Mouse (Mus musculus): Measurements from ENCODE around the gene Slc4a1ap. TPM values are rescaled to one million over a fixed set of nuclear protein-coding genes. Genes with fewer than 3 reads are reported as not detected.

The Slc4a1ap gene
- total and polyA plus RNA-seq, 3 experiments, result 25.7 to 41.1 (median 27.9) TPM

DNA sequence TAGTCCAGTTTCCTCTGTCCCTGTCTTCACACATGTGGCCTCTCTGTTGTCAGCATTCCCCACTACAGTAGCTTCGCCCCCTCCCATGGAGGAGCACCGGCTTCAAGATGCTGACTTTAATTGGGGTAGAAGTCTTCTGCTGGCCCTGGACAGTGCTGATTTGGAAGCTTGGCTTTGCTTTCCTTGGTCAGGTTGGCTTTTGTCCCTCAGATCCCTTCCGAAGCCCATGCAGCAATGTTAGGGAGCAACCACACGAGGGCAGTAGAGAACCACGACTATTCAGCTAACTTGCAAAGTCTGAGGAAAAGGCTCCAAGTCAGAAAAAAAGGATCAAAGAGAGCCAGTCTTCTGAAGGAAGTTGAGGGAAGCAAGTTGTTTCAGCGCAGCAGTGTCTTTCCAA lies 36.7 kb downstream of the Slc4a1ap start (continued):
- TF ChIP-seq SIN3A (IDR thresholded peaks at IDR 0.05; ENCODE audit: low read length), result no peak
- no peak for TF ChIP-seq BHLHE40 (IDR thresholded peaks at IDR 0.05; ENCODE audit: low read depth, low read length)
- TF ChIP-seq MXI1 (IDR thresholded peaks at IDR 0.05; ENCODE audit: low read depth, low read length), result no peak
- no peak for TF ChIP-seq UBTF (IDR thresholded peaks at IDR 0.05; ENCODE audit: low read depth, low read length)
- TF ChIP-seq E2F4 (IDR thresholded peaks at IDR 0.05; ENCODE audit: insufficient replicate concordance, low read depth, low read length), result no peak
- no peak for TF ChIP-seq ETS1 (conservative IDR thresholded peaks at IDR 0.05; ENCODE audit: low read depth, low read length)
- TF ChIP-seq PAX5 (IDR thresholded peaks at IDR 0.05; ENCODE audit: low read length), result no peak
- TF ChIP-seq ZNF384 (IDR thresholded peaks at IDR 0.05; ENCODE audit: low read depth, low read length), result peak; percentile 32; the same call in 1 of the 2 replicates
- TF ChIP-seq RAD21 (IDR thresholded peaks at IDR 0.05; ENCODE audit: low read depth, low read length), result peak; percentile 84

DNA sequence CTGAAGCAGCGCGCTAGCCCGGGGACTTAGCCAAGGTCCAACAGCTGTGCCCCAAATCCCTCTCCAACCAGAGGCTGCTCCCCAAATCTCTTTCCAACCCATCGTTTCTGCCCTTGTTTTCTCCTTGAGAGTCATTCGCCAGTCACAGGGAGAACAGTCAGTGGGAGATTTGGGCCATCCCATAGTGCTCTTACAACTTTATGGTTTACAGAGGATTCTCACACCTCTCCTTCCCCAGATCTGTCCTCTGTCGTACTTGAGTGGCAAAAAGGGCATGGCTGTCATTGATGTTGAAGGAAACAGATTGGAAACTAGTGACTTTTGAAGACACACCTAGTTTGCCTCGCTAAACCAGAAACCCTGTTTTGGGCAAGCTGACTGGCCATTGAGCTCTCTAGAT lies 37.1 kb downstream of the Slc4a1ap start:
- Histone ChIP-seq H3K4me3 (replicated peaks in 1 of 3; ENCODE audit: low read depth in 2 of 3, low read length in 2 of 3, poor library complexity in 1 of 3) (no peak overlapping the region), H3K79me2 (replicated peaks; ENCODE audit: control insufficient read depth, extremely low read depth, insufficient read depth, poor library complexity, severe bottlenecking) (no peaks in the 10 kb centered on the region), H3K27me3 (replicated peaks) (no peaks in the 10 kb centered on the region), H3K9ac (ENCODE audit: insufficient read depth, low read depth) (no peak overlapping the region), H3K36me3 (replicated peaks in 1 of 2; ENCODE audit: control insufficient read depth in 1 of 2, insufficient read depth in 1 of 2, low read length in 1 of 2) (peaks cover 33 to 78% of the 10 kb centered on the region in 2 experiments), H3K4me1 (ENCODE audit: control insufficient read depth in 1 of 2, insufficient read depth in 2 of 2) (peaks cover 0 to 16% of the 10 kb centered on the region in 2 experiments; a peak in 2 of 4 replicates), H3K4me2 (ENCODE audit: insufficient read depth, low read depth, poor library complexity, severe bottlenecking) (no peak overlapping the region), H3K27ac (ENCODE audit: insufficient read depth, low read depth) (no peak overlapping the region), H3K9me3 (replicated peaks; ENCODE audit: low read length) (no peaks in the 10 kb centered on the region)
- in situ Hi-C loops (cut with MboI; ENCODE audit: low pct_ligation_motif_present, low pct_unique_long_range_greater_than_20kb, low sequenced_read_pairs) (loop anchor here (10.0 kb wide), 2 partner anchors 581 to 631 kb away; no protein-coding TSS in a partner anchor), dilution Hi-C loops (cut with MboI; ENCODE audit: extremely low pct_ligation_motif_present, extremely low pct_unique_long_range_greater_than_20kb, low sequenced_read_pairs) (no loop called here)
- no peak for TF ChIP-seq PAX5 (IDR thresholded peaks at IDR 0.05; ENCODE audit: low read length)
- no peak for TF ChIP-seq ZMIZ1 (IDR thresholded peaks at IDR 0.05; ENCODE audit: low read depth, low read length)
- TF ChIP-seq POLR2A (IDR thresholded peaks at IDR 0.05; ENCODE audit: low read depth, low read length), result no peak
- no peak for DNase-seq (ENCODE audit: extremely low read depth)

DNA sequence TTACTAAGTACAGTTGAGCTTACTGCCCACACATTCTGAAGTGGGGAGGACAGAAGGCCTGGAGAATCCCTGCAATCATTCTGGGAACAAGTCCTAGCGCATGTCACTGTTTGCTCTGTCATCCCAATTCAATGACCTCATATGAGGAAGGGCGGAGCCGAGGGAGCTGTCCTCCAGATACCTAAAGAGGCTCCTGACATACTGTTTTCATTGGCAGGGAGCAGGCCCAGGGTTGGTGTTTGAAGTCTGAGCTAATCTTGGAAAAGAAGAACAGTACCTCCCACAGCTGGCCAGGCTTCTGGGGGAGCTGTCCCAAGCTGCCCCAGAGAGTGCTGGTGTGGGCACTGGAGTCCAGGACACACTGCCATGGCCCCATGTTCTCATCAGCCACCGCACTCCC lies 38.2 kb downstream of the Slc4a1ap start:
- no peak overlapping the region for H3K9ac ChIP-seq (ENCODE audit: insufficient read depth, low read depth)
- peaks cover 27 to 76% of the 10 kb centered on the region in 2 experiments for H3K36me3 ChIP-seq (replicated peaks in 1 of 2; ENCODE audit: control insufficient read depth in 1 of 2, insufficient read depth in 1 of 2, low read length in 1 of 2)
- peaks cover 0 to 11% of the 10 kb centered on the region in 2 experiments; a peak in 2 of 4 replicates for H3K4me1 ChIP-seq (ENCODE audit: control insufficient read depth in 1 of 2, insufficient read depth in 2 of 2)
- H3K27ac ChIP-seq (ENCODE audit: insufficient read depth, low read depth), result no peak overlapping the region
- H3K9me3 ChIP-seq (replicated peaks; ENCODE audit: low read length), result no peaks in the 10 kb centered on the region
- no peak for DNase-seq (ENCODE audit: extremely low read depth)
- in situ Hi-C loops (cut with MboI; ENCODE audit: low pct_ligation_motif_present, low pct_unique_long_range_greater_than_20kb, low sequenced_read_pairs), result loop anchor here (10.0 kb wide), 2 partner anchors 580 to 630 kb away; no protein-coding TSS in a partner anchor
- no peak overlapping the region for H3K4me3 ChIP-seq (replicated peaks in 1 of 3; ENCODE audit: low read depth in 2 of 3, low read length in 2 of 3, poor library complexity in 1 of 3)
- no peak overlapping the region for H3K4me2 ChIP-seq (ENCODE audit: insufficient read depth, low read depth, poor library complexity, severe bottlenecking)
- H3K27me3 ChIP-seq (replicated peaks), result no peaks in the 10 kb centered on the region
- dilution Hi-C loops (cut with MboI; ENCODE audit: extremely low pct_ligation_motif_present, extremely low pct_unique_long_range_greater_than_20kb, low sequenced_read_pairs), result no loop called here
- no peaks in the 10 kb centered on the region for H3K79me2 ChIP-seq (replicated peaks; ENCODE audit: control insufficient read depth, extremely low read depth, insufficient read depth, poor library complexity, severe bottlenecking)
- no peak for TF ChIP-seq MAX (IDR thresholded peaks at IDR 0.05; ENCODE audit: low read length)
- TF ChIP-seq RCOR1 (conservative IDR thresholded peaks at IDR 0.05; ENCODE audit: low read depth, low read length), result no peak
- no peak for TF ChIP-seq CHD1 (IDR thresholded peaks at IDR 0.05; ENCODE audit: low read depth, low read length)
